Mouse (Mus musculus) liver, embryonic 12.5 days (tissue): Measurements from ENCODE around the gene Ak7. TPM values are rescaled to one million over a fixed set of nuclear protein-coding genes. Genes with fewer than 3 reads are reported as not detected.

Experiments used
- ATAC-seq: fragments of 200-750 bp; cut with Nextera tagmentation; 2 replicates; pipeline ENCODE4 v1.8.0; 2017; ENCODE audit warnings: moderate number of reproducible peaks, mild to moderate bottlenecking, moderate library complexity
- H3K27ac ChIP-seq: fragments of 300-500 bp; sonication (generic); 2 replicates; pipeline ENCODE4 v1.5.1; 2016; ENCODE audit warnings: mild to moderate bottlenecking
- H3K27me3 ChIP-seq: fragments of 300-500 bp; sonication (generic); replicated peaks from 2 replicates; pipeline ENCODE4 v1.6.1; 2016; ENCODE audit warnings: mild to moderate bottlenecking, moderate library complexity
- H3K36me3 ChIP-seq: fragments of 300-500 bp; sonication (generic); 2 replicates; pipeline ENCODE4 v1.6.1; 2016; ENCODE audit warnings: mild to moderate bottlenecking, moderate library complexity
- H3K4me1 ChIP-seq: fragments of 300-500 bp; sonication (generic); 2 replicates; pipeline ENCODE4 v1.6.1; 2016
- H3K4me2 ChIP-seq: fragments of 300-500 bp; sonication (generic); 2 replicates; pipeline ENCODE4 v1.6.1; 2016; ENCODE audit warnings: mild to moderate bottlenecking, moderate library complexity
- H3K4me3 ChIP-seq: fragments of 300-500 bp; sonication (generic); 2 replicates; pipeline ENCODE4 v1.5.1; 2016; ENCODE audit warnings: mild to moderate bottlenecking, moderate library complexity
- H3K9ac ChIP-seq: fragments of 300-500 bp; sonication (generic); 2 replicates; pipeline ENCODE4 v1.6.1; 2016; ENCODE audit warnings: mild to moderate bottlenecking, moderate library complexity
- H3K9me3 ChIP-seq: fragments of 300-500 bp; sonication (generic); replicated peaks from 2 replicates; pipeline ENCODE4 v1.6.1; 2016; ENCODE audit warnings: mild to moderate bottlenecking, moderate library complexity
- WGBS: fragments of 180-500 bp; shearing (Covaris S2); methylation state at CpG from one replicate; pipeline ENCODE4 v1.1.7; 2016; ENCODE audit not compliant: insufficient replicate concordance; 5-methylcytosine and 5-hydroxymethylcytosine counted together
- polyA plus RNA-seq: library from polyadenylated mRNA; unstranded; fragments of >200 nt; fragmentation: Nextera tagmentation; extraction: Ambion mirVana; gene quantifications from 2 replicates; pipeline ENCODE4 v1.2.1, GENCODE M21; 2016

Ak7 gene
- 0.05 and 0.06 TPM in 2 replicates for polyA plus RNA-seq

GRCm38 (mm10) chr12:105705799-105706487, at the start of gene Ak7:
TSS of gene Ak7 (plus strand) at chr12:105705976.
- H3K27ac ChIP-seq, result peak within 1 kb of the TSS; percentile 42; the same call in 1 of the 2 replicates
- peaks cover 10% of the 10 kb centered on the region; the same call in 1 of the 2 replicates for H3K27me3 ChIP-seq
- peak; percentile 99 for ATAC-seq
- peak within 1 kb of the TSS; percentile 37; the same call in 1 of the 2 replicates for H3K9ac ChIP-seq
- peak within 1 kb of the TSS; percentile 73 for H3K4me2 ChIP-seq
- peaks cover 8% of the 10 kb centered on the region; the same call in 1 of the 2 replicates for H3K36me3 ChIP-seq
- H3K4me1 ChIP-seq, result peaks cover 16% of the 10 kb centered on the region
- H3K9me3 ChIP-seq, result no peaks in the 10 kb centered on the region
- H3K4me3 ChIP-seq, result peak within 1 kb of the TSS; percentile 40
- WGBS, result 10% methylated on average over 22 of the region's 22 CpGs

- Histone ChIP-seq H3K9me3 (no peaks in the 10 kb centered on the region), H3K9ac (no peak overlapping the region), H3K4me1 (peaks cover 31% of the 10 kb centered on the region), H3K36me3 (peaks cover 87% of the 10 kb centered on the region), H3K4me2 (no peak overlapping the region), H3K27ac (no peak overlapping the region), H3K27me3 (no peaks in the 10 kb centered on the region), H3K4me3 (no peak overlapping the region)
- peak; percentile 74 for ATAC-seq
- 55% methylated on average over 8 of the region's 8 CpGs for WGBS
Observed at GRCm38 (mm10) chr12:105676274-105676673, 29.5 kb upstream of the Ak7 start.

GRCm38 (mm10) chr12:105678211-105678610, 27.6 kb upstream of the Ak7 start:
- 84% methylated on average over 7 of the region's 7 CpGs for WGBS
- Histone ChIP-seq H3K36me3 (peaks cover 74% of the 10 kb centered on the region), H3K4me1 (peaks cover 44% of the 10 kb centered on the region), H3K9me3 (no peaks in the 10 kb centered on the region), H3K27me3 (no peaks in the 10 kb centered on the region), H3K4me3 (no peak overlapping the region), H3K27ac (no peak overlapping the region), H3K4me2 (no peak overlapping the region), H3K9ac (no peak overlapping the region)
- ATAC-seq, result no peak

- Histone ChIP-seq H3K9ac (no peak overlapping the region), H3K4me1 (peaks cover 50% of the 10 kb centered on the region), H3K4me2 (no peak overlapping the region), H3K27ac (no peak overlapping the region), H3K9me3 (no peaks in the 10 kb centered on the region), H3K4me3 (no peak overlapping the region), H3K27me3 (no peaks in the 10 kb centered on the region), H3K36me3 (peaks cover 68% of the 10 kb centered on the region)
- WGBS, result 68% methylated on average over 3 of the region's 3 CpGs
- no peak for ATAC-seq
Observed at GRCm38 (mm10) chr12:105678762-105679161, 27.0 kb upstream of the Ak7 start.

- H3K36me3 ChIP-seq, result peaks cover 21% of the 10 kb centered on the region
- ATAC-seq, result peak; percentile 63
- peak within 1 kb of the TSS; percentile 94 for H3K4me2 ChIP-seq
- peak within 1 kb of the TSS; percentile 96 for H3K4me3 ChIP-seq
- no peaks in the 10 kb centered on the region for H3K9me3 ChIP-seq
- no peaks in the 10 kb centered on the region for H3K27me3 ChIP-seq
- 1% methylated on average over 40 of the region's 41 CpGs for WGBS
- H3K27ac ChIP-seq, result peak within 1 kb of the TSS; percentile 96
- peak within 1 kb of the TSS; percentile 97 for H3K9ac ChIP-seq
- peaks cover 51% of the 10 kb centered on the region for H3K4me1 ChIP-seq
Observed at GRCm38 (mm10) chr12:105683933-105684901, 21.6 kb upstream of the Ak7 start, which contains the start of gene Gskip. TSS of gene Gskip (plus strand) at chr12:105684829.

GRCm38 (mm10) chr12:105685001-105685691, 20.6 kb upstream of the Ak7 start, which contains the start of gene Atg2b:
TSS of gene Atg2b (minus strand) at chr12:105685211.
- Histone ChIP-seq H3K27me3 (no peaks in the 10 kb centered on the region), H3K9ac (peak within 1 kb of the TSS; percentile 97), H3K9me3 (no peaks in the 10 kb centered on the region), H3K27ac (peak within 1 kb of the TSS; percentile 96), H3K4me1 (peaks cover 47% of the 10 kb centered on the region), H3K36me3 (peaks cover 21% of the 10 kb centered on the region), H3K4me2 (peak within 1 kb of the TSS; percentile 94), H3K4me3 (peak within 1 kb of the TSS; percentile 96)
- WGBS, result under 1% methylated on average over 73 of the region's 73 CpGs
- ATAC-seq, result peak; percentile 88

GRCm38 (mm10) chr12:105686791-105687190, 19.0 kb upstream of the Ak7 start:
- peaks cover 45% of the 10 kb centered on the region for H3K4me1 ChIP-seq
- peak overlapping the region; percentile 94; the same call in 1 of the 2 replicates for H3K4me2 ChIP-seq
- H3K9me3 ChIP-seq, result no peaks in the 10 kb centered on the region
- H3K4me3 ChIP-seq, result no peak overlapping the region
- H3K9ac ChIP-seq, result no peak overlapping the region
- 80% methylated on average over 3 of the region's 3 CpGs for WGBS
- H3K27me3 ChIP-seq, result no peaks in the 10 kb centered on the region
- no peak for ATAC-seq
- peak overlapping the region; percentile 59; the same call in 1 of the 2 replicates for H3K27ac ChIP-seq
- 0 out of 2 replicates have a peak, but pooled peaks cover 9% of the 10 kb centered on the region for H3K36me3 ChIP-seq

- ATAC-seq, result no peak
- WGBS, result 82% methylated on average over 4 of the region's 4 CpGs
- H3K9me3 ChIP-seq, result no peaks in the 10 kb centered on the region
- H3K9ac ChIP-seq, result no peak overlapping the region; the same call in 1 of the 2 replicates
- H3K27me3 ChIP-seq, result no peaks in the 10 kb centered on the region
- H3K4me3 ChIP-seq, result no peak overlapping the region
- peaks cover 41% of the 10 kb centered on the region for H3K4me1 ChIP-seq
- H3K27ac ChIP-seq, result no peak overlapping the region
- H3K4me2 ChIP-seq, result no peak overlapping the region
- peaks cover 12% of the 10 kb centered on the region; the same call in 1 of the 2 replicates for H3K36me3 ChIP-seq
Observed at GRCm38 (mm10) chr12:105687416-105687815, 18.4 kb upstream of the Ak7 start.

GRCm38 (mm10) chr12:105688546-105688945, 17.2 kb upstream of the Ak7 start:
- no peak for ATAC-seq
- peaks cover 13% of the 10 kb centered on the region; the same call in 1 of the 2 replicates for H3K36me3 ChIP-seq
- H3K4me1 ChIP-seq, result peaks cover 29% of the 10 kb centered on the region
- no peak overlapping the region for H3K27ac ChIP-seq
- no peak overlapping the region for H3K4me3 ChIP-seq
- no peak overlapping the region for H3K4me2 ChIP-seq
- no peaks in the 10 kb centered on the region for H3K9me3 ChIP-seq
- no peaks in the 10 kb centered on the region for H3K27me3 ChIP-seq
- WGBS, result 63% methylated on average over 3 of the region's 4 CpGs
- H3K9ac ChIP-seq, result no peak overlapping the region

- Histone ChIP-seq H3K27ac (no peak overlapping the region), H3K4me3 (no peak overlapping the region), H3K4me2 (no peak overlapping the region), H3K4me1 (peaks cover 24% of the 10 kb centered on the region), H3K9ac (no peak overlapping the region), H3K27me3 (no peaks in the 10 kb centered on the region), H3K9me3 (no peaks in the 10 kb centered on the region), H3K36me3 (peaks cover 22% of the 10 kb centered on the region; the same call in 1 of the 2 replicates)
- no peak for ATAC-seq
- 71% methylated on average over 13 of the region's 13 CpGs for WGBS
Observed at GRCm38 (mm10) chr12:105689435-105689834, 16.3 kb upstream of the Ak7 start.

- no peaks in the 10 kb centered on the region for H3K9me3 ChIP-seq
- no peaks in the 10 kb centered on the region for H3K27me3 ChIP-seq
- 0 out of 2 replicates have a peak, but pooled peaks cover 5% of the 10 kb centered on the region for H3K4me1 ChIP-seq
- H3K9ac ChIP-seq, result no peak overlapping the region
- H3K27ac ChIP-seq, result no peak overlapping the region
- H3K4me3 ChIP-seq, result no peak overlapping the region
- 85% methylated on average over 2 of the region's 2 CpGs for WGBS
- no peak for ATAC-seq
- H3K36me3 ChIP-seq, result peaks cover 24% of the 10 kb centered on the region; the same call in 1 of the 2 replicates
- no peak overlapping the region for H3K4me2 ChIP-seq
Observed at GRCm38 (mm10) chr12:105694021-105694420, 11.8 kb upstream of the Ak7 start.
